Mouse (Mus musculus): ENCODE measurements around the gene Dazl. TPM values are rescaled to one million over a fixed set of nuclear protein-coding genes. Genes with fewer than 3 reads are reported as not detected.
A peak's percentile ranks its signal among the peaks of the same experiment; 100 is the strongest.

Dazl gene
- total and polyA plus RNA-seq, 3 experiments, result 0.06 to 0.18 (median 0.08) TPM

DNA sequence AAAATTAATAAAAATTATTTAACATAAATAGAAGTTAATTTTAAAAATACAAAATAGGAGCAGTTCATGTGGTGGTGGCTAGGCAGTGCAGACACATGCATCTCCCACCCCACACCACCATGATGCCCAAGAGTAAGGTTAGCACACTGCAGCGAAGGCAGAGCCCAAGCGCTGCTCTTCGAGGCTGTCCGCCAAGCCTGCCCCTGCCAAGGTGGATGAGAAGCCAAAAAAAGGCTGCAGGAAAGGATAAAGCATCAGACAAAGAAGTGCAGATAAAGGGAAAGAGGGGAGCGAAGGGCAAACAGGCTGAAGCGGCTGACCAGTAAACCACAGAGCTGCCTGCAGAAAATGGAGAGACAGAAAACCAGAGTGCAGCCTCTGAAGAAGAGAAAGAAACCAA is 32.6 kb downstream of the Dazl start:
- no peak for TF ChIP-seq POLR2A (IDR thresholded peaks at IDR 0.05; ENCODE audit: insufficient read depth, low read depth, low read length)
- no peak for TF ChIP-seq EP300 (IDR thresholded peaks at IDR 0.05; ENCODE audit: insufficient read depth, low read depth, low read length)
- no peak for TF ChIP-seq CTCF (IDR thresholded peaks at IDR 0.05)
- 90% methylated on average over 6 of the region's 6 CpGs for WGBS

DNA sequence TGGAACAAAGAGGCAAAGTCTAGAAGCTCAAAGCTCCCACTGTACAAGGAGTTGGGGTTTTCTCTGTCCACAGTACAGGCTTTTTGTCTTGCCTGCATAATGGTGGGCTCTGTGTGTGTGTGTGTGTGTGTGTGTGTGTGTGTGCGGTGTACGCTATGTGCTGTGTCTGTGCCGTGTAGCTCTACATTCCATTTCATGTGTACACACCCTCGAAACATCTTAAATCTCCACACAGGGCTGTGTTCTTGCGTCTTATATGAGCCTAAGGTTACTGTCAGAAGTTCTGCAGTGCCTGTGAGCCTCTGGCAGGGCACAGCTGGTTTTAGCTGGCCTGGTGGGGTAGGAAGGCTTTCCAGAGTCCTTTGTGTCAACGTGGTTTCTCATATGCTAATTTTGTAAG is 46.8 kb downstream of the Dazl start:
- TF ChIP-seq POLR2A (IDR thresholded peaks at IDR 0.05; ENCODE audit: insufficient read depth, low read depth, low read length) (no peak), EP300 (IDR thresholded peaks at IDR 0.05; ENCODE audit: insufficient read depth, low read depth, low read length) (no peak), CTCF (IDR thresholded peaks at IDR 0.05) (no peak)
- WGBS, result 79% methylated on average over 6 of the region's 6 CpGs
- intact Hi-C loops (cut with DNase I), result no loop called here
- Histone ChIP-seq H3K27me3 (ENCODE audit: control insufficient read depth, insufficient read depth, low read length) (no peaks in the 10 kb centered on the region), H3K9ac (ENCODE audit: low read depth, low read length) (no peak overlapping the region), H3K4me3 (no peak overlapping the region), H3K79me2 (replicated peaks; ENCODE audit: control insufficient read depth, insufficient read depth, low read length) (no peaks in the 10 kb centered on the region), H3K4me1 (ENCODE audit: control insufficient read depth, insufficient read depth, low read length) (no peaks in the 10 kb centered on the region), H3K36me3 (ENCODE audit: control insufficient read depth, insufficient read depth, low read length) (no peaks in the 10 kb centered on the region), H3K27ac (no peak overlapping the region)
- no peak for DNase-seq

More for the DNA sequence above, 32.6 kb downstream of the Dazl start:
- no peaks in the 10 kb centered on the region for H3K27me3 ChIP-seq (ENCODE audit: control insufficient read depth, insufficient read depth, low read length)
- DNase-seq, result no peak
- no peaks in the 10 kb centered on the region for H3K4me1 ChIP-seq (ENCODE audit: control insufficient read depth, insufficient read depth, low read length)
- no peaks in the 10 kb centered on the region for H3K79me2 ChIP-seq (replicated peaks; ENCODE audit: control insufficient read depth, insufficient read depth, low read length)
- H3K27ac ChIP-seq, result no peak overlapping the region
- H3K9ac ChIP-seq (ENCODE audit: low read depth, low read length), result no peak overlapping the region
- no peak overlapping the region for H3K4me3 ChIP-seq
- intact Hi-C loops (cut with DNase I), result no loop called here
- H3K36me3 ChIP-seq (ENCODE audit: control insufficient read depth, insufficient read depth, low read length), result no peaks in the 10 kb centered on the region

DNA sequence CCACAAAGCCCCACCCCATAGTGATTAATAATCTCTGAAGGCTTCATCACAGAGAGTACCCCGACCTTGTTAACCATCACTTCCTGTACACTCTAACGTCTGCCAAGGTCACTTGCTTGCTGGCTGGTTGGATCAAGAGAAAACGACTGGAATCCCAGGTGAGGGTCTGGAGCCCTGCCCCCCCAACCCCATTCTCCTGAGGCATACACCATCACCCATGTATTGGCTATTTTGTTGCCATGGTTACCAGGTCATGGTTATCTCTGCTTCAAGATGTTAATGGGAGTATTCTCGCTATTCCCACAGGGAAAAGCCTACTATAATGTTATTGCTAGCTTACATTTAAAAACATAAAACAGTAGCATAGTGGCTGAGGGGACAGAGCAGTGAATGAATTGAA is 48.8 kb downstream of the Dazl start:
- intact Hi-C loops (cut with DNase I), result no loop called here
- Histone ChIP-seq H3K9ac (ENCODE audit: low read depth, low read length) (no peak overlapping the region), H3K79me2 (replicated peaks; ENCODE audit: control insufficient read depth, insufficient read depth, low read length) (no peaks in the 10 kb centered on the region), H3K4me3 (no peak overlapping the region), H3K27ac (no peak overlapping the region), H3K4me1 (ENCODE audit: control insufficient read depth, insufficient read depth, low read length) (no peaks in the 10 kb centered on the region), H3K36me3 (ENCODE audit: control insufficient read depth, insufficient read depth, low read length) (no peaks in the 10 kb centered on the region), H3K27me3 (ENCODE audit: control insufficient read depth, insufficient read depth, low read length) (no peaks in the 10 kb centered on the region)
- DNase-seq, result no peak
- 44% methylated on average over 4 of the region's 4 CpGs for WGBS
- TF ChIP-seq POLR2A (IDR thresholded peaks at IDR 0.05; ENCODE audit: insufficient read depth, low read depth, low read length) (no peak), EP300 (IDR thresholded peaks at IDR 0.05; ENCODE audit: insufficient read depth, low read depth, low read length) (no peak), CTCF (IDR thresholded peaks at IDR 0.05) (no peak)

DNA sequence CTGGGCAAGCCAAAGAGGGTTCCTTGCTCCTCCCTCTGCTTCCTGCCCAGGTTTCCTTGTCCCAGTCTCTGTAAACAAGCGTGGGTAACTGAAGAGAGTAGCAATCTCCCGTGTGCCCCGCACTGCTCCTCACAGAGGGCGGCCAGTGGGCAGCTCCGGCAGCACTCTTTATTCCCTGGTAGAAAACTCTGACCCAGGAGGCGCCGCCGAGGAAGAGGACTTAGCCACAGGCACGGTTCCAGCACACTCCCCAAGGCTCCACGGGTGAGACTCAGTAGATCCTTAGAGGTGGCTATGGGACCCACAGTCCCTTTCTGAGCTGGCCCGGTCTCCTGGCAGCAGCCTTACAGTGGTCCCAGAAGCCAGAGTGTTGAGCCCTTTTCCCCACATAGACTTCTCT is 50.1 kb downstream of the Dazl start:
- H3K27ac ChIP-seq, result no peak overlapping the region
- TF ChIP-seq POLR2A (IDR thresholded peaks at IDR 0.05; ENCODE audit: insufficient read depth, low read depth, low read length), result no peak
- no peak for TF ChIP-seq EP300 (IDR thresholded peaks at IDR 0.05; ENCODE audit: insufficient read depth, low read depth, low read length)
- TF ChIP-seq CTCF (IDR thresholded peaks at IDR 0.05), result no peak
- no peaks in the 10 kb centered on the region for H3K36me3 ChIP-seq (ENCODE audit: control insufficient read depth, insufficient read depth, low read length)
- H3K27me3 ChIP-seq (ENCODE audit: control insufficient read depth, insufficient read depth, low read length), result no peaks in the 10 kb centered on the region
- H3K4me3 ChIP-seq, result no peak overlapping the region
- 73% methylated on average over 11 of the region's 11 CpGs for WGBS
- DNase-seq, result no peak
- no peaks in the 10 kb centered on the region for H3K4me1 ChIP-seq (ENCODE audit: control insufficient read depth, insufficient read depth, low read length)
- no peak overlapping the region for H3K9ac ChIP-seq (ENCODE audit: low read depth, low read length)
- no peaks in the 10 kb centered on the region for H3K79me2 ChIP-seq (replicated peaks; ENCODE audit: control insufficient read depth, insufficient read depth, low read length)
- intact Hi-C loops (cut with DNase I), result no loop called here

DNA sequence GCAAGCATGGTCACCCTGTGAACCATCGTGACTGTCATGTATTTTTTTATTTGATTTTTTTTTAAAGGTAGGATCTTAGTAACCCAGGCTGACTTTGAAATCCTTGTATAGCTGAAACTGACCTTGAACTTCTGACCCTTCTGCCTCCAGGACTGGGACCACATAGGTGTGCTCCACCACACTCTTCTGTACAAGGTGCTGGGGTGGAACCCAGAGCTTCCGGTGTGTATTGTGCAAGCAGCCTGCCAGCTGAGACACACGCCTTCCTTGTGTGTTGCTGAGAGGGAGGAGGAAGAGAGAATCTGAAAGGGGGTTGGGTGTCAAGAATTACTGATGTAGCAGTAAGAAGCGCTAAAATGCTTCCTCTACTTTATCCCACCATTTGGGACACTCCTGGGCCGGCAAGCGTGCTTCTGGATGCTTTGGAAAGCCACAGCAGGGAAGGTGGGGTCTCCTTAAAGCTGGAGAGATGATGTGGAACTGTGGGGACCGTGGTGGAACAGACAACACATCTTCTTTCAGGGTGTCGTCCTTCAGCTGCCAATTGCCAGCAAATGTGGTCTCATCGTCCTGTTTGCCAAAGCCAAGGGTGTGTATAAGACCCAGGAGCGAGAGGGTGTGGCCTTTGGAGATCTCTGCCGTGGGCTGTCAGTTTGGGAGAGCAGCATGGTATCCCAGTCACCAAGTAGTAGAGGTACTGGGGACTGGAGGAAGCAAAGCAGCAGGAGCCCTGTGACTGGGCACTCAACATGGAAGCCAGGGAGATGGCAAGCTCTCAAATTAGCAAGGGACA is 55.4 kb downstream of the Dazl start:
- no peak overlapping the region for H3K4me3 ChIP-seq
- intact Hi-C loops (cut with DNase I), result loop anchor here (1.0 to 5.0 kb wide), 6 partner anchors 43 to 303 kb away; no protein-coding TSS in a partner anchor
- peaks cover 4% of the 10 kb centered on the region for H3K4me1 ChIP-seq (ENCODE audit: control insufficient read depth, insufficient read depth, low read length)
- no peaks in the 10 kb centered on the region for H3K27me3 ChIP-seq (ENCODE audit: control insufficient read depth, insufficient read depth, low read length)
- no peaks in the 10 kb centered on the region for H3K36me3 ChIP-seq (ENCODE audit: control insufficient read depth, insufficient read depth, low read length)
- H3K79me2 ChIP-seq (replicated peaks; ENCODE audit: control insufficient read depth, insufficient read depth, low read length), result no peaks in the 10 kb centered on the region
- no peak for DNase-seq
- no peak overlapping the region for H3K9ac ChIP-seq (ENCODE audit: low read depth, low read length)
- H3K27ac ChIP-seq, result no peak overlapping the region
- WGBS, result 38% methylated on average over 11 of the region's 11 CpGs
- no peak for TF ChIP-seq POLR2A (IDR thresholded peaks at IDR 0.05; ENCODE audit: insufficient read depth, low read depth, low read length)
- no peak for TF ChIP-seq EP300 (IDR thresholded peaks at IDR 0.05; ENCODE audit: insufficient read depth, low read depth, low read length)
- no peak for TF ChIP-seq CTCF (IDR thresholded peaks at IDR 0.05)

DNA sequence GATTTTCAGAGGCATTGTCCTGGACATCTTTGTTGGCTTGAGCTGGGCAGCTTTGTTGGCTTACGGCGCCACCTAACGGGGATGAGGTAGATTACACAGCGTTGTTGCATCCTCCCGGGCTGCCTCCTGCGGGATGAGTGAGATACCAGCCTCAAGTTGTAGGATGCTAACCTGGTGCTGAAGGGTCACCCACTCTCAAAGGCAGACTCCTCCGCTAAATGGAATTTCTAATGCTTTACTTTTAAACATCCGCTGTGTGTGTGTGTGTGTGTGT is 56.1 kb downstream of the Dazl start:
- WGBS, result 4% methylated on average over 8 of the region's 8 CpGs
- H3K4me3 ChIP-seq, result no peak overlapping the region
- no peak overlapping the region for H3K27ac ChIP-seq

More for the DNA sequence above, 56.1 kb downstream of the Dazl start:
- TF ChIP-seq POLR2A (IDR thresholded peaks at IDR 0.05; ENCODE audit: insufficient read depth, low read depth, low read length), result no peak
- peak; percentile 97 for TF ChIP-seq EP300 (IDR thresholded peaks at IDR 0.05; ENCODE audit: insufficient read depth, low read depth, low read length)
- TF ChIP-seq CTCF (IDR thresholded peaks at IDR 0.05), result peak; percentile 93
- no peaks in the 10 kb centered on the region for H3K27me3 ChIP-seq (ENCODE audit: control insufficient read depth, insufficient read depth, low read length)
- peaks cover 4% of the 10 kb centered on the region for H3K4me1 ChIP-seq (ENCODE audit: control insufficient read depth, insufficient read depth, low read length)
- intact Hi-C loops (cut with DNase I), result loop anchor here (1.0 to 5.0 kb wide), 6 partner anchors 43 to 302 kb away; no protein-coding TSS in a partner anchor
- H3K9ac ChIP-seq (ENCODE audit: low read depth, low read length), result no peak overlapping the region
- H3K36me3 ChIP-seq (ENCODE audit: control insufficient read depth, insufficient read depth, low read length), result no peaks in the 10 kb centered on the region
- peak; percentile 81 to 88 for DNase-seq
- H3K79me2 ChIP-seq (replicated peaks; ENCODE audit: control insufficient read depth, insufficient read depth, low read length), result no peaks in the 10 kb centered on the region

Measured in heart, adult 2 months (tissue).